Mouse (Mus musculus) E14TG2a.4 (cell line): ENCODE measurements around the gene Rab3b.

Experiments used
- CTCF ChIP-seq: conservative IDR thresholded peaks from 2 replicates; pipeline ENCODE4 v1.5.1; 2014; ENCODE audit warnings: low read length
- NANOG ChIP-seq: IDR thresholded peaks from 2 replicates; pipeline ENCODE4 v1.6.1; 2014; ENCODE audit warnings: borderline replicate concordance, low read length, mixed read lengths
- POU5F1 ChIP-seq: IDR thresholded peaks from 2 replicates; pipeline ENCODE4 v1.6.1; 2014; ENCODE audit warnings: low read length, borderline replicate concordance

DNA sequence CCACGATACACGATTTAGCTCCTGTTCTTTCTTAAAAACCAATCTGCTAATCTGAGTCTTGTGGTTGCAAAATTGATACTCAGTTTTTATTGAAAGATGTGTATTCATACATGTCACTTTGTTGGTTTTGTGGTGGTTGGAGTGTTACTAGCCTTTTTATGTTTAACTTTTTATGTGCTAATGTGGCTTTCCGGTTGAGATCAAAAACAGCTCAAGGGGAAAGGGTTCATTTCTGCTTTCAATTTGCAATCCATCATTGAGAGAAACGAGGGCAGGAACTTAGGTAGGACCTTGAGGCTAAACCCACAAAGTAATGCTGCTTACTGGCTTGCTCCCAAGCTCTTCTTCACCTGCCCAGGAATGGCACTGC, 108.6 kb downstream of the Rab3b start:
- TF ChIP-seq CTCF (no peak), POU5F1 (no peak), NANOG (no peak)
